Mouse (Mus musculus) mature B cell (primary cell): ENCODE data around the gene Lingo4.

ENCODE experiments used
- in situ Hi-C: fragments of 300-500 bp; cut with MboI; formaldehyde crosslinking; loops from 2 replicates; pipeline ENCODE4 v1.14.3; 2019

The Lingo4 gene

GRCm38 (mm10) chr3:94387391-94387790 lies 10.9 kb upstream of the Lingo4 start:
- in situ Hi-C loops, result no loop called here

DNA sequence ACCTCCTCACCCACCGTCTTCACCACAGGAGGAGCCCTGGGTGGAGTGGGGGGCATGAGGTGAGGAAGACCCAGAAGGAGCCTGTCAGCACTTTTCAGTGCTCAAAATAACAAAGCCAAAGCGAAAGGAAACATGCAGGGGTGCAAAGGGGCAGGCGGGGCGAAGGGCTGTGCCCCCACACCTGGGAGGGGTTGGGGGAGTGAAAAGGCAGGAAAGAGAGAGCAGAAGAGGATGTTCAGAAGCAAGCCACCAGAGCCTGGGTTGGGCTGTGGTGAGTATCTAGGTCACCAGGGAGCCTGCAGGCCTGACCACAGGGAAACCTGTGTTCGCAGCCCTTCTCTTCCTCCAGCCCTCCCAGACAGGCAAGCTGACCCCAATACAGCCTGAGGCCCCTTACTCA lies 10.3 kb upstream of the Lingo4 start:
- in situ Hi-C loops, result no loop called here

DNA sequence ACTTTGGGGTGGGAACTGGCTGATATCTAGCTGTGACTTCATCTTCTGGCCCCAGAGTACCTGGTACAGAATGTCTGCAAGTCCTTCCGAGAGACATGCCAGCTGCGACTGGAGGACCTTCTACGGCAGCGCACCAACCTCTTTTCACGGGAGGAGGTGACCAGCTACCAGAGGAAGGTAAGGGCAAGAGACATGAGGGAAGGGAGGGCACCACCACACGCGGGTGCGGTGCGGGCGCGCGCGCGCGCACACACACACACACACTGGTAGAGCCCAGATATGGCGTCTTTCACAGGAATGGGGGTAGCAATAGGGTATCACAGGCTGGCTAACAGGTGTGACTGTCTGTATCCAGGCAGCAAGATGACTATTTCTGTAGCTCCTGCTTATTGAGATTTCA lies 8.9 kb upstream of the Lingo4 start:
- in situ Hi-C loops, result no loop called here

GRCm38 (mm10) chr3:94391001-94391400 lies 7.3 kb upstream of the Lingo4 start:
- in situ Hi-C loops, result no loop called here

DNA sequence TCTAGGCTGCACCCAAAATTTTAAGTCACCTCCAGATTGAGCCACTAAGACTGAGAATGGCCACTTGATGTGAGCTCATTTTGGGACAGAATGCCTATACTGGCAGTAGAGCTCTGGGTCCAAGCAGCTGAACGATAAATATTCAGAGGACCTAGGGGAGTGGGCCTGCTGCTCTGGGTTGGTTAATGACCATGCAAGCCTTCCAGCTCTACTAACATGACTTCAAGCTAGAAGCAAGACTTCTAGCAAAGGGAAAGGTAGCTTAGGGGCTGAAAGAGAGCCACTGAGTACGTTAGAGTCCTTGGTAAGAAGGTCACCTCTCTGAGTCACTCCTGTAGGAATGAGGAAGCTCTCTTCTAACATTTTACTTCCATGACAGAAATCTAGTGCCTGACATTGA lies 6.2 kb upstream of the Lingo4 start:
- in situ Hi-C loops, result no loop called here

GRCm38 (mm10) chr3:94393049-94393448 lies 5.3 kb upstream of the Lingo4 start:
- in situ Hi-C loops, result no loop called here

DNA sequence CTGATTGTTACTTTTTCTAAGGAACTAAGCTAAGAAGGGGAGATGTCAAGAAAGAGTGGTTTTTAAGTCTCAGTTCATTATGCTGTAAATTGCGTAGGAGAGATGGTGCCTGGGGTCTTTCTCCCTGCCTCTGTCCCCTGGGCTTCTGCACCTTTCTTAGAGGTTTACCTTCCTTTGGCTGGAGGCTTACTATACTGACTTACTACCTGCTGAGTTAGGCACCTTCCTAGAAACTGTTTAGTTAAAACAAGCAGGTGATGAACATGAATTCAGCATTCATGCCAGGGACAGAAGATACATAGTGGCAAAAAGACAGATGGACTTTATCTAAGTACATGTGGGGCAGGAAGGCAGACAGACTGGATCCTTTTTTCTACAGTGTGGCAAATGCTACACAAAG lies 2.0 kb upstream of the Lingo4 start:
- in situ Hi-C loops, result no loop called here

- in situ Hi-C loops, result no loop called here
These were observed 1.5 kb upstream of the Lingo4 start for GRCm38 (mm10) chr3:94396851-94397250.

- in situ Hi-C loops, result no loop called here
These were observed 695 bp downstream of the Lingo4 start for GRCm38 (mm10) chr3:94398943-94399481.

DNA sequence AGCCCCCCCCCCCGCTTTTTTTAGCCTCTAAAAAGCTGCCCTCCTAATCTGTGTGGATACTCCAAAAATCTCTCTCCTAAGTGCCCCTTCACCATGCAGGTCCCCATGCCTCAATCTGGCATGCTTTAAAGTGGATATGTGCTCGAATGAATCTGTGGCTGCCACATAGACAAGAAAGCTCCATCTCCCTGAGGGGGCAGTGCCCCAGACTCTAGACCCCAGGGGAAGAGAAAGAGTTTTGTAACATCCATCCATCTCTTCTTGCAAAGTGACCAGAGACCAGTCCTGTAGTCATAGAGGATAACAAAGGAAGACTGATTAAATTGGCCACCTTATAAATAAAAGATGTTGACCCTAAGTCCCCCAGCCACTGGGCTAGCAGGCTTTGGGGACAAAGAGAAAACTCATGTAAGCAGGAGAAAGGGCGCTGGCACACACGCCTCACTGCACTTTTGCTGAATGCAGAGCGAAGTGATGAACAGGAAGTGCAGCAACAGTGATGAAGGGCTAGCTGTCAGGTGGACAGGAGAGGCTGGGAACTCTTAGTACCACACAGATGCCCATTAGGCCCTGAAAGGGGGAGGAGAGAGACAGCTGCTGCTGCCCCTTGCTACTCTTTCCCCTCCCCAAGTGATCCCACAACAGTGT lies 1.5 kb downstream of the Lingo4 start:
- in situ Hi-C loops, result no loop called here

GRCm38 (mm10) chr3:94402451-94402850 lies 4.1 kb downstream of the Lingo4 start:
- in situ Hi-C loops, result no loop called here

DNA sequence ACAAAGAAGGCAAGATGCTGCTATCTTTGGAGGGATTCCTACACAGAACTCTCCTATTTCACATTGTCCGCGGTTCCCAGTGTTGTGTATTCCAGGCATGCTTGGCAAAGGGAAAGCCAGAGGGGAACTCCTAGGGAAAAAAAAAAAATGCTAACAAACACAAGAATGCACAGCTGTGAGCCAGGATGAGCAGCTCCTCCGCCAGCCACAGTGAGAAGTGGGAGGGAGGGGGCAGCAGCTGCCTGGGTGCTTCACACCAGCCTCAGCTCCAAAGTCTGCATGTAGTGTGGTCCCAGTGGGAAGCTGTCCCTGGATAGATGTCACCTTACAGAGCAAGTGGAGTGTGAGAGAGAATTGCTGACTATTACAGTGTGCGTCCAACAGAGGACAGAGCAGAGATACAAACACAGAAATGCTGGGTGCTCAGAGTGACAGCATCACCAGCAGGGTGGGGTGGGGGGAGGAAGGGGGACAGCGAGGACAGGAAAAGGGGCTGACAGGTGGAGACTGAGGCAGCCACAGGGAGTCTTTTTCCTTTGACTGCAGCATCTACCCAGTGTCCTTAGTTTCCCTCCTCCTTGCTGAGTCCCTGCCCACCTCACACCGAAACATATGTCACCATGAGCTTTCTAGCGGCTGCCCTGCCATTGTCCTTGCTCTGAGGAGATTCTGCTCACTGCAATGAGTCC lies 6.2 kb downstream of the Lingo4 start:
- in situ Hi-C loops, result no loop called here

- in situ Hi-C loops, result no loop called here
These were observed 7.2 kb downstream of the Lingo4 start for GRCm38 (mm10) chr3:94405561-94405960.

GRCm38 (mm10) chr3:94412530-94412929 lies 14.2 kb downstream of the Lingo4 start:
- in situ Hi-C loops, result no loop called here

DNA sequence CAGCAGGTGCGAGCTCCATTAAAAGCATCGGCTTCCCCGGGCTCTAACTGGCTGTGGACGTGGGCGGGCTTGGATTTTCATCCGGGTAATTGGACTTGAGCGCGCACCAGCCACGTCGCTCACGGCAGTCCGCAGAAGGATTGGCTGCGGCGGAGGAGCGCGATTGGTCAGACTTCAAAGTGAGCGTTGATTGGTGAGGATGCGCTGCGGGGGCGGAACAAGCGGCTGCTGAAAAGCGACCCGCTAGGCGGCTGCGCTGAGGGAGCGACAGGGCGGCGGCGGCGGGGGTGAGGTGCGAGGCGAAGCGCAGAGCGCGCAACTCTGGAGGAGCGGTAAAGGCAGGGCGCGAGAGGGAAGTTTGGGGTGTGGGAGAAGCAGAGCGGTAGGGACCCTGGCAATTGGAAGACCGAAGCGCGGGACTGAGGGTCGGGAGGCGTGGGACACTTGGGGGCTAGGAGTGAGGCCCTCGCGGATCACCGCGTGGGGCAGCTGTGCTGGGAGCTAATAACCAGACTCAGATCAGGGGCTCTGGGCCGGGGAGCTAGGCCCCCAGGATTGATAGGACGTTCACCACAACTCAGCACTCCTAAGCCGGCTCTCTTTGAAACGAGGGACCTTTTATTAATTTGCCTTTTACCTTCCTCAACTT lies 14.8 kb downstream of the Lingo4 start, which contains the start of gene Tdrkh:
Tdrkh (plus strand) TSS at position 243 of the 649 bp plus-strand sequence.
- in situ Hi-C loops, result no loop called here

DNA sequence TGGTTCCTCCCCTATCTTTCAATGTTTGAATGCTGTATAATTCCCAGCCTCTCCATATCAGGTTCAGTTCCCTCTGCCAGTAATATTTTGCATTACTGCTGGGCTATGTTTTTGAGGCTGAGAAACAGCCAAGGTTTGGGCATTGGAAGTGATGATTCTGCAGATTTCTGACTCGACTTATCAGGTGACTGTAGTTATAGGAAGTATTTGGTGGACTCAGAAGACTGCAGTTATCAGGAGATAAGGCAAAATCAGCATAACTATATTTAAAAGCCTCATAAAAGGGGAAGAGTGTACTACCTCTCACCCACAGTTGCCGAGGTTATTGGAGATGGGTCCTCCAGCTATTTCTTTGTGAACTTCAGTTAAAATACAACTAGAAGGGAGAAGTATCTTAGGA lies 32.7 kb downstream of the Lingo4 start:
- in situ Hi-C loops, result no loop called here

DNA sequence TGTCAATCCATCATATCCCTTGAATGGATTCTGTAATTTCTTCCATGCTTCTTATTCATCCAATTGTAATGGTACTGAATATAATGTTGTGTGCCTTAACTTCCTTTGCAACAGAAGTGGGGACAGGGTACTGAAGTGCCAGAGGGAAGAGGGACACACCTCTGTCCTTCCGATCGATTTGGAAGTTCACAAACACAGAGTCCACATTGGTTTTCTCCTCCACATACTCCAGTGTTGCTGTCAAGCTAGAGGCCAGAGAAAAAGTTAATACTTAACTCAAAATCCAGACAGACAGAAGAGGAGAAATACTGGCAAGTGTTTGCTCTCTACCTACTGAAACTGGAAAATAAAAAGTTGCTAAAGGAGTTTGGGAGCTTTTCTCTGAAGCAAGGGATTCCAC lies 36.0 kb downstream of the Lingo4 start:
- in situ Hi-C loops, result no loop called here

DNA sequence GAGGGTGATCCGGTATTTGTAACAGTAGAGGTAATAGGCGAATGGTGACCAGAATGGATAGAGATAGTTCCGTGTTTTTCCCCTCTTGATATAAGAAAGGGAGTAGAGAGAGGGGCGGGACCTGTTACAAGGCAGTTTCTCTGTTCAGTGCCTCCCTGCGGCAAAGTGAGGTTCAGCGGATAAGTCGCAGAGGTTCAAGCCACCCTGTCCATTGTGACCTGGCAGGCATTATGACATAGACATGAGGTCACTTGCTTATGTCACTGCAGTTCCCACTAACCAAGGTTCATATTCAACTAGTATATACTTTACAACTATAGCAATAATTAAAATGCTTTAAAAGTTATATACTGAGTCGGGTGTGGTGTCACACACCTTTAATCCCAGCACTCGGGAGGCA lies 38.1 kb downstream of the Lingo4 start:
- in situ Hi-C loops, result no loop called here

DNA sequence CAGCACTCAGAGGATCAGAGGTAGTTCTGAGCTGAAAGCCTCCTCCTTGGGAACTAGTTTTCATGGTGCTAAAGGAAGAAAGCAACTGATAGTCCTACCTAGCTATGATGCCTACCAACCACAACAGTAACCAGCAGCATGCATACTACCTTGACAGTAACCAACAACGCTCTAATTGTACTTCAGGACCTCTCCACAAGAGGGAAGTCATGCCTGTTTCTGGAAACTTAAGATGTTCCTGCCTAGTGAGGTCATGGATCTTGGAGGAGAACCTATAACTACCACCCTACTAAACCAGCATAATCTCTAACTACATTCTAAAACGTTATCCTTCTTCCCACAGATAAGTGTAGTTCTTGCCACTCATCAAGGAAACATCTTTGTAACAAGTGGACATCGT lies 42.9 kb downstream of the Lingo4 start:
- in situ Hi-C loops, result no loop called here

- in situ Hi-C loops, result no loop called here
These were observed 44.8 kb downstream of the Lingo4 start, which contains the start of gene Mrpl9 for GRCm38 (mm10) chr3:94442951-94443596. Gene Mrpl9 (plus strand): TSS chr3:94443318.

GRCm38 (mm10) chr3:94443597-94443964 lies 45.3 kb downstream of the Lingo4 start, which contains the start of gene Oaz3:
Gene Oaz3 (minus strand): TSS chr3:94443915.
- in situ Hi-C loops, result no loop called here

DNA sequence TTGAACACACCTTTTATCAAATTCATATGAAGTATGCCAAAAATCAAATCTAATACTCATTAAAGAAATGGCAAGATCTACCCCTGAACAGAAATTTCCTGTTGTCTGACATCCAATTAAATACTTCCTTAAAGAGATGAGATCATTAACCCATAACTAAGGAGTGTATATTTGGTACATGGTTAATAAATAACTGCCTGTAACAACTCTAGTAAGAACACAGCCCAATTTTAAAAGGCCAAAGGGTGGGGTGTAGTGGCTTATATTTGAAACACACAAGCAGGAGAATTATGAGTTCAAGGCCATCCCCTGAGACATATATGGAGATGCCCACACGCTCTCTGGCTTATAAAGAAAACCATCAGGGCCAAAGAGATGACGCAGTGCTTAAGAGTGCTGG lies 51.1 kb downstream of the Lingo4 start:
- in situ Hi-C loops, result no loop called here
